ENCODE assay signal across 9 mouse cellular contexts in the genomic region with DNA sequence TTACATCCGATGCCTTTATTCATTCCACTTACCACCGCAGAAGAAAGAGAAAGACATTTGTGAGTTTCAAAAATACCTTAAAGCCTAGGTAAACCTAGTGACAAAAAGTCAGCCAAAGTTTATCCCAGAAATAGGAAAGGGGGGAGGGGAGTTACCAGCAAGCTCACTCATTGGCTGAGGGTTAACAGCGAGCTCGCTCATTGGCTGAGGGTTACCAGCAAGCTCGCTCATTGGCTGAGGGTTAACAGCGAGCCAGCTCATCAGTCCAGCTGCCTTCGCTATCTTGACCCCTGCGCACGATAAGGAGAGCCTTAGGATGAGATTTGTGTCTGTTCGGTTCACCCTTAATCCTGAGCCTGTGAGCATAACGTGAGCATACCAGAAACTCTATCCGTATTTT. TPM values are rescaled to one million over a fixed set of nuclear protein-coding genes. Genes with fewer than 3 reads are reported as not detected.
DNase-seq lines count a peak whose midpoint lies in the region; ATAC-seq and TF ChIP-seq lines count a peak whose summit lies in the region.
"Had no signal": no experiment of that assay in that cellular context is flagged by ENCODE, and none has a peak within 500 bp of the region (broad histone marks: within the 10 kb centered on the region; RNA-seq: fewer than 3 reads in every experiment).

No protein-coding gene starts in this region.

- peak; percentile 90 for ATAC-seq in midbrain, embryonic 12.5 days (ENCODE audit: low FRiP score, low read depth)

- no peak overlapping the region for H3K9ac ChIP-seq in CH12.LX (ENCODE audit: insufficient read depth, low read depth)
- H3K9ac ChIP-seq in midbrain, embryonic 12.5 days (replicated peaks) = no peak overlapping the region

- in situ Hi-C loops in CH12.LX (cut with MboI; ENCODE audit: low pct_ligation_motif_present, low pct_unique_long_range_greater_than_20kb, low sequenced_read_pairs) = no loop called here

- no peak overlapping the region for H3K27ac ChIP-seq in CH12.LX (ENCODE audit: insufficient read depth, low read depth)
- H3K27ac ChIP-seq in hindbrain, embryonic 10.5 days = no peak overlapping the region
- H3K27ac ChIP-seq in midbrain, embryonic 12.5 days (replicated peaks) = no peak overlapping the region

- no peaks in the 10 kb centered on the region for H3K4me1 ChIP-seq in CH12.LX (ENCODE audit: control insufficient read depth in 1 of 2, insufficient read depth in 2 of 2)
- H3K4me1 ChIP-seq in hindbrain, embryonic 10.5 days (replicated peaks) = peaks cover 7% of the 10 kb centered on the region; the same call in 1 of the 2 replicates
- no peaks in the 10 kb centered on the region; the same call in 1 of the 2 replicates for H3K4me1 ChIP-seq in midbrain, embryonic 12.5 days

- no peak overlapping the region for H3K4me3 ChIP-seq in CH12.LX (replicated peaks in 1 of 3; ENCODE audit: low read depth in 2 of 3, low read length in 2 of 3, poor library complexity in 1 of 3)
- H3K4me3 ChIP-seq in hindbrain, embryonic 10.5 days = peak overlapping the region; percentile 13; the same call in 1 of the 2 replicates
- H3K4me3 ChIP-seq in midbrain, embryonic 12.5 days = no peak overlapping the region
- H3K4me3 ChIP-seq: erythroblast, embryonic 14.5 days had no signal

- H3K79me2 ChIP-seq in CH12.LX (replicated peaks; ENCODE audit: control insufficient read depth, extremely low read depth, insufficient read depth, poor library complexity, severe bottlenecking) = no peaks in the 10 kb centered on the region

- H3K36me3 ChIP-seq in CH12.LX (replicated peaks in 1 of 2; ENCODE audit: control insufficient read depth in 1 of 2, insufficient read depth in 1 of 2, low read length in 1 of 2) = no peaks in the 10 kb centered on the region
- no peaks in the 10 kb centered on the region for H3K36me3 ChIP-seq in hindbrain, embryonic 10.5 days
- H3K36me3 ChIP-seq in midbrain, embryonic 12.5 days = no peaks in the 10 kb centered on the region

- WGBS in hindbrain, embryonic 10.5 days = 15% methylated on average over 12 of the region's 12 CpGs
- WGBS in midbrain, embryonic 12.5 days = 18% methylated on average over 12 of the region's 12 CpGs

- dilution Hi-C loops in CH12.LX (cut with MboI; ENCODE audit: extremely low pct_ligation_motif_present, extremely low pct_unique_long_range_greater_than_20kb, low sequenced_read_pairs) = no loop called here

- no peak for DNase-seq in CH12.LX (ENCODE audit: extremely low read depth)
- peak; percentile 31 for DNase-seq in ES-CJ7 (ENCODE audit: low read depth, low spot score)
- DNase-seq in hindbrain, embryonic 10.5 days (ENCODE audit: low spot score) = peak; percentile 57
- no peak for DNase-seq in left cerebral cortex, adult 9 months (ENCODE audit: low spot score in 2 of 2)
- no peak for DNase-seq in thymus, postnatal 10 days (ENCODE audit: low spot score in 2 of 2)
- no peak for DNase-seq in left cerebral cortex, postnatal 14 days (ENCODE audit: low spot score in 2 of 2)
- DNase-seq: right cerebral cortex, postnatal 25 days had no signal

- no peak for TF ChIP-seq CTCF in CH12.LX (conservative IDR thresholded peaks at IDR 0.05 in 1 of 2, IDR thresholded peaks at IDR 0.05 in 1 of 2; ENCODE audit: low read depth in 2 of 2, low read length in 2 of 2)

- intact Hi-C loops in left cerebral cortex, postnatal 14 days (cut with DNase I) = no loop called here

- no peak for TF ChIP-seq EP300 in CH12.LX (IDR thresholded peaks at IDR 0.05; ENCODE audit: low read length)

- TF ChIP-seq POLR2A in CH12.LX (IDR thresholded peaks at IDR 0.05; ENCODE audit: low read depth, low read length) = no peak

- H3K27me3 ChIP-seq in CH12.LX (replicated peaks) = no peaks in the 10 kb centered on the region
- no peaks in the 10 kb centered on the region for H3K27me3 ChIP-seq in hindbrain, embryonic 10.5 days (ENCODE audit: insufficient read depth, poor library complexity, severe bottlenecking)
- H3K27me3 ChIP-seq in midbrain, embryonic 12.5 days = no peaks in the 10 kb centered on the region; the same call in 1 of the 2 replicates

- H3K4me2 ChIP-seq in CH12.LX (ENCODE audit: insufficient read depth, low read depth, poor library complexity, severe bottlenecking) = no peak overlapping the region
- no peak overlapping the region; the same call in 1 of the 2 replicates for H3K4me2 ChIP-seq in midbrain, embryonic 12.5 days (replicated peaks)

- no peaks in the 10 kb centered on the region for H3K9me3 ChIP-seq in CH12.LX (replicated peaks; ENCODE audit: low read length)
- no peaks in the 10 kb centered on the region for H3K9me3 ChIP-seq in hindbrain, embryonic 10.5 days
- no peaks in the 10 kb centered on the region for H3K9me3 ChIP-seq in midbrain, embryonic 12.5 days

- TF ChIP-seq RAD21 in CH12.LX (IDR thresholded peaks at IDR 0.05; ENCODE audit: low read depth, low read length) = no peak

TF ChIP-seq in CH12.LX, 34 proteins besides CTCF, POLR2A, EP300 and RAD21:
- no peak for TF ChIP-seq TCF12 (IDR thresholded peaks at IDR 0.05; ENCODE audit: low read depth, low read length)
- TF ChIP-seq CHD2 (IDR thresholded peaks at IDR 0.05; ENCODE audit: low read length) = 0 out of 2 replicates have a peak, but pooled peaks have one; percentile 18

RNA-seq across cellular contexts. Expression of a gene that starts 6.9 kb away (rescaled TPM):
- total RNA-seq in CH12.LX (2012; rRNA removed) (not detected in 2 replicates), CH12.LX (2014; rRNA removed) (0.07 and 0.47 TPM in 2 replicates)
- polyA plus RNA-seq in CH12.LX (2012; ENCODE audit: insufficient read length, low read depth) = 0.07 TPM in 1 of 2 replicates, not detected in the other
- 72.6 and 77.6 TPM in 2 replicates for polyA plus RNA-seq in hindbrain, embryonic 10.5 days (2016; fragmentation: Nextera tagmentation; extraction: Ambion mirVana)
- 111 and 115 TPM in 2 replicates for polyA plus RNA-seq in midbrain, embryonic 12.5 days (2016; fragmentation: Nextera tagmentation; extraction: Ambion mirVana)
- 10 to 100 TPM; 45.2 to 48.1 TPM for total RNA-seq in left cerebral cortex, postnatal 14 days (2021)
- polyA plus RNA-seq: erythroblast, embryonic 14.5 days had no signal

Comparison
In these comparisons a context has a peak if more than half of its experiments do, and no peak if none do; other contexts are left out.
1. DNase-seq: peak in ES-CJ7 (single experiment) and hindbrain, embryonic 10.5 days (single experiment); none in CH12.LX (single experiment), left cerebral cortex, adult 9 months (0 of 2), thymus, postnatal 10 days (0 of 2) and left cerebral cortex, postnatal 14 days (0 of 2).
2. RNA of a gene that starts 6.9 kb away (polyA plus RNA-seq): 111 to 115 TPM in midbrain, embryonic 12.5 days and 72.6 to 77.6 TPM in hindbrain, embryonic 10.5 days; 0.07 TPM in CH12.LX; every median in the first group is over 10 times any median in the second.